Mouse (Mus musculus) liver, embryonic 14.5 days (tissue): Measurements from ENCODE around the gene Dnah10. TPM values are rescaled to one million over a fixed set of nuclear protein-coding genes. Genes with fewer than 3 reads are reported as not detected.

Source experiments
- ATAC-seq: fragments of 200-750 bp; cut with Nextera tagmentation; 2 replicates; pipeline ENCODE4 v1.8.0; 2017; ENCODE audit warnings: moderate number of reproducible peaks, mild to moderate bottlenecking, moderate library complexity; ENCODE audit not compliant: insufficient read depth
- DNase-seq, 3 experiments: peaks; one replicate each; pipeline ENCODE4 v3.0.0-alpha.2; 2012 to 2013; ENCODE audit warnings: low read depth in 3 of 3, low spot score in 3 of 3
- H3K27ac ChIP-seq: fragments of 300-500 bp; sonication (generic); 2 replicates; pipeline ENCODE4 v1.5.1; 2014; ENCODE audit warnings: moderate library complexity, mild to moderate bottlenecking, control low read depth, inconsistent platforms
- H3K27me3 ChIP-seq: fragments of 300-500 bp; sonication (generic); 2 replicates; pipeline ENCODE4 v1.6.1; 2014; ENCODE audit warnings: mild to moderate bottlenecking, low read length, moderate library complexity; ENCODE audit not compliant: control insufficient read depth, insufficient read depth
- H3K36me3 ChIP-seq: fragments of 300-500 bp; sonication (generic); replicated peaks from 2 replicates; pipeline ENCODE4 v1.6.1; 2014; ENCODE audit warnings: low read depth; ENCODE audit not compliant: control insufficient read depth, insufficient read depth
- H3K4me1 ChIP-seq, 2 experiments: fragments of 200-500 bp in 1 of 2; fragments of 300-500 bp in 1 of 2; sonication (generic) in 1 of 2; replicated peaks; 2 replicates each; pipeline ENCODE4 v1.6.1; 2012 to 2014; ENCODE audit warnings: antibody characterized with exemption in 1 of 2, inconsistent platforms in 1 of 2, low read length in 1 of 2; ENCODE audit not compliant: control insufficient read depth in 2 of 2, insufficient read depth in 2 of 2
- H3K4me2 ChIP-seq: fragments of 300-500 bp; sonication (generic); 2 replicates; pipeline ENCODE4 v1.6.1; 2014; ENCODE audit warnings: low read depth, mild to moderate bottlenecking, control low read depth, moderate library complexity
- H3K4me3 ChIP-seq, 2 experiments: fragments of 200-500 bp in 1 of 2; fragments of 300-500 bp in 1 of 2; sonication (generic) in 1 of 2; 2 replicates each; pipeline ENCODE4 v1.5.1; 2012 to 2014; ENCODE audit warnings: low read depth in 2 of 2, low read length in 2 of 2, mild to moderate bottlenecking in 2 of 2, control low read depth in 1 of 2, inconsistent platforms in 1 of 2, moderate library complexity in 1 of 2; ENCODE audit not compliant: insufficient read depth in 1 of 2
- H3K9ac ChIP-seq: fragments of 300-500 bp; sonication (generic); replicated peaks from 2 replicates; pipeline ENCODE4 v1.6.1; 2014; ENCODE audit warnings: mild to moderate bottlenecking, control low read depth, moderate library complexity
- H3K9me3 ChIP-seq: fragments of 300-500 bp; sonication (generic); 2 replicates; pipeline ENCODE4 v1.6.1; 2016; ENCODE audit warnings: low read length, mixed read lengths; ENCODE audit not compliant: control insufficient read depth
- CTCF ChIP-seq: IDR thresholded peaks from 2 replicates; pipeline ENCODE4 v1.5.1; 2016; ENCODE audit warnings: antibody characterized with exemption, low read depth, control low read depth
- EP300 ChIP-seq: IDR thresholded peaks from 2 replicates; pipeline ENCODE4 v1.6.1; 2016; ENCODE audit warnings: antibody characterized with exemption, low read depth
- WGBS: fragments of 180-500 bp; shearing (Covaris S2); extraction: QIAGEN DNeasy Blood & Tissue Kit; methylation state at CpG from one replicate; pipeline ENCODE4 v1.1.7; 2014; ENCODE audit not compliant: insufficient replicate concordance; 5-methylcytosine and 5-hydroxymethylcytosine counted together
- polyA plus RNA-seq, 2 experiments: library from polyadenylated mRNA; depleted of rRNA in 1 of 2; stranded (reverse) in 1 of 2; unstranded in 1 of 2; fragments of >200 nt; fragmentation: Nextera tagmentation in 1 of 2; extraction: Ambion mirVana in 1 of 2; gene quantifications; 2 replicates each; pipeline versions ENCODE4 v1.2.1 to v1.2.3; 2012 to 2014

The Dnah10 gene
- polyA plus RNA-seq, 2 experiments, result 0.02 TPM; not detected in 1

GRCm38 (mm10) chr5:124809708-124810366, 85.0 kb downstream of the Dnah10 start:
- 51% methylated on average over 4 of the region's 4 CpGs for WGBS
- DNase-seq, result no peak
- H3K4me1 ChIP-seq, result no peaks in the 10 kb centered on the region
- no peaks in the 10 kb centered on the region for H3K36me3 ChIP-seq
- no peaks in the 10 kb centered on the region for H3K27me3 ChIP-seq
- no peak overlapping the region for H3K4me2 ChIP-seq
- no peak overlapping the region for H3K27ac ChIP-seq
- no peaks in the 10 kb centered on the region for H3K9me3 ChIP-seq
- TF ChIP-seq EP300 (no peak), CTCF (no peak)
- ATAC-seq, result no peak
- no peak overlapping the region for H3K4me3 ChIP-seq
- no peak overlapping the region for H3K9ac ChIP-seq

GRCm38 (mm10) chr5:124812466-124812865, 87.6 kb downstream of the Dnah10 start:
- no peak for ATAC-seq
- WGBS, result 61% methylated on average over 12 of the region's 12 CpGs
- TF ChIP-seq CTCF, result no peak
- no peak for TF ChIP-seq EP300

GRCm38 (mm10) chr5:124814797-124815196, 89.9 kb downstream of the Dnah10 start:
- Histone ChIP-seq H3K9ac (no peak overlapping the region), H3K4me1 (no peaks in the 10 kb centered on the region), H3K4me3 (no peak overlapping the region), H3K9me3 (no peaks in the 10 kb centered on the region), H3K4me2 (no peak overlapping the region), H3K27ac (no peak overlapping the region), H3K36me3 (no peaks in the 10 kb centered on the region), H3K27me3 (no peaks in the 10 kb centered on the region)
- DNase-seq (no peak), ATAC-seq (no peak)
- 41% methylated on average over 4 of the region's 5 CpGs for WGBS
- no peak for TF ChIP-seq EP300
- TF ChIP-seq CTCF, result no peak

More at GRCm38 (mm10) chr5:124812466-124812865, 87.6 kb downstream of the Dnah10 start:
- Histone ChIP-seq H3K27ac (no peak overlapping the region), H3K4me1 (no peaks in the 10 kb centered on the region), H3K4me2 (no peak overlapping the region), H3K9me3 (no peaks in the 10 kb centered on the region), H3K27me3 (no peaks in the 10 kb centered on the region), H3K4me3 (no peak overlapping the region), H3K36me3 (no peaks in the 10 kb centered on the region), H3K9ac (no peak overlapping the region)
- no peak for DNase-seq

GRCm38 (mm10) chr5:124817050-124817449, 92.2 kb downstream of the Dnah10 start:
- no peak overlapping the region for H3K9ac ChIP-seq
- H3K4me3 ChIP-seq, result no peak overlapping the region
- 72% methylated on average over 15 of the region's 15 CpGs for WGBS
- H3K9me3 ChIP-seq, result no peaks in the 10 kb centered on the region
- H3K4me1 ChIP-seq, result no peaks in the 10 kb centered on the region
- no peak overlapping the region for H3K4me2 ChIP-seq
- no peak overlapping the region for H3K27ac ChIP-seq
- ATAC-seq, result no peak
- DNase-seq, result no peak
- no peaks in the 10 kb centered on the region for H3K36me3 ChIP-seq
- H3K27me3 ChIP-seq, result no peaks in the 10 kb centered on the region
- no peak for TF ChIP-seq CTCF
- TF ChIP-seq EP300, result no peak

- no peak for ATAC-seq
- H3K27me3 ChIP-seq, result no peaks in the 10 kb centered on the region
- H3K36me3 ChIP-seq, result no peaks in the 10 kb centered on the region
- no peak for TF ChIP-seq EP300
- no peak for TF ChIP-seq CTCF
- 68% methylated on average over 18 of the region's 18 CpGs for WGBS
- no peaks in the 10 kb centered on the region for H3K9me3 ChIP-seq
- H3K4me3 ChIP-seq, result no peak overlapping the region
- no peak overlapping the region for H3K27ac ChIP-seq
- H3K4me1 ChIP-seq, result no peaks in the 10 kb centered on the region
- no peak for DNase-seq
- no peak overlapping the region for H3K9ac ChIP-seq
- H3K4me2 ChIP-seq, result no peak overlapping the region
Measured at GRCm38 (mm10) chr5:124822128-124822894, 97.4 kb downstream of the Dnah10 start.
